Mouse (Mus musculus) v-Abl transformed pro-B cells (cell line): ENCODE data around the gene Pou4f2.

Experiments
- in situ Hi-C, 2 experiments: fragments of 400-800 bp; cut with MboI; formaldehyde crosslinking; loops; one replicate each; pipeline ENCODE4 v1.15.1; 2025; ENCODE audit not compliant: unreplicated experiment in 2 of 2

The Pou4f2 gene

DNA sequence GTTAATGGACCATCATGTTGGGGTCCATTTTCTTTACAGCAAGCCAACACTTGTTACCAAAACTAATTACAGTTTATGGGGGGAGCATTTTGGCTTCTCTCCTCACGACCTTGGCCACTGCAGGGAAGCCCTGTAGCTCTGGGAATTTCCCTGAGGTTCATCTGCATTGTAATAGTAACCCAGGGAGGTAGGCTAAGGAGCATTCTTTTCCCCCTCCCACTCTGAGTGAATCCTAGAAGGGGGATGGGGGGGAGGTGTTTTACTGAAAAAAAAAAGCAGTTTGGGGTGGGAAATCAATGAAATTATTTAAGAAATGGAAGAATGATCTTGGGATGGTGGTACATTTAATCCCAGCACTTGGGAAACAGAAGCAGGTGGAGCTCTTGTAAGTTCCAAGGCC is 12.5 kb downstream of the Pou4f2 start:
- in situ Hi-C loops: no loop called here

DNA sequence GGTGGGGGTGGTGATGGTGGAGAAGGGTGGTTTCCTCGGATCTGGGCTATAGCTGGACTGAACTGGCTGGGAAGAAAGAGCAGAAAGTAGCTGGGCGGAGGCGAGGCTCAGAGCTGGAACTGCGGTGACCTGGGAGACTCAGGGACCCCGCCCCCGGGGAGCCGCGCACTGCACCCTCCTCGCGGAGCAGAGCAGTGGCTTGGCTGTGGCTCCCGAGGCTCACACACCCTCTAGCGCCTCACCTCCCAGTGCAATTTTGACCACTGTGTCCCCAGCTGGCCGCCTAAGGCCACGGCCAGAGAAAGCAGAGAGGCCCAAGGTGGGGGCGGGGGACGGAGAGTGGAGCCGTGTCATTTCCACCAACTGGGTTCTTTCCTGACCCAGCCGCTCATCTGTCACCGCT is 16.3 kb downstream of the Pou4f2 start:
- in situ Hi-C loops: no loop called here

DNA sequence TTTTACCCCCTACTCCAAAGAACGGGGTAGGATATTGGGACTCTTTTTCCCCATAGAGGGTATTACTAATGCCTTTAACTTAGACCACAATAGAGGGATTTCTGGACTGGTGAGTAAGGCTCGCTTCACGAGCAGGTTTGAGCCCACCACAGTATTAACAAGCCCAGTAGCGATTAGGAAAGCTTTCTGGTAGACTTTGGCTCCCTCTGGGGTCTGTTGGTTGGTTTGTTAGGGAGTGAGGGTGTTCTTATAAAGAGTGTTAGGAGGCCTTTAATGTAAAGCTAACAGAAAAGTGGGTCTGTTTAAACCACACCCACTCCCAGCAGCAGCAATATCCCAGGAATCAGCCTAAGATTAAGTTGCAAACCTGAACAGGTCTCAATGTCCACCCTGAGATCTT is 17.2 kb downstream of the Pou4f2 start:
- in situ Hi-C loops: no loop called here

DNA sequence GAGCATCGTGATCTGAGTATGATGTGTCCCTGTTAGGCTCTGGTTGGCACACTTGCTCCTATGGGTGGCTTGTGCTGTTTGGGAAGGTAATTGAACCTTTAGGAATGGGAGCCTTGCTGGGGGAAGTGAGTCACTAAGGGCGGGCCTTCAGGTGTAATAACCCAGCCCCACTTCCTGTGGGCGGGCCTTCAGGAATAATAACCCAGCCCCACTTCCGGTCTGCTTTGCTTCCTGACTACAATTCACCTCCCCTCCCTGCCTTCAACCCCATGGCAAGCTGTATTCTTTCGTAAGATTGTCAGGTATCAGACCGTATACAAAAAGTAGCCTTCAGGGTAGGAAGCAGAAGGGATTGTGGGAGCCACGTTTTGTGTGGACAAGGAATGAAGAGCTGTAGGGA is 45.7 kb downstream of the Pou4f2 start:
- in situ Hi-C loops: no loop called here
